Mouse (Mus musculus) lung, adult 2 months (tissue): ENCODE results near the gene Fgfrl1.

ENCODE experiments used
- CTCF ChIP-seq: fragments of 200-500 bp; IDR thresholded peaks from 2 replicates; pipeline ENCODE4 v1.5.1; 2011; ENCODE audit warnings: mild to moderate bottlenecking, low read length, control low read depth; ENCODE audit not compliant: insufficient read depth
- POLR2A ChIP-seq: fragments of 200-500 bp; IDR thresholded peaks from 2 replicates; pipeline ENCODE4 v1.6.1; 2011; ENCODE audit warnings: low read depth, mild to moderate bottlenecking, control low read depth, low read length, borderline replicate concordance; ENCODE audit errors: extremely low read depth

GRCm38 (mm10) chr5:108724006-108724405 lies 31.8 kb downstream of the Fgfrl1 start:
- TF ChIP-seq CTCF: no peak
- no peak for TF ChIP-seq POLR2A
